Mouse (Mus musculus) embryonic facial prominence, embryonic 13.5 days (tissue): ENCODE measurements at regions not wholly inside any gene's neighbourhood (a gene's known extent, or its start where the extent isn't known, plus 50 kb on each side); places are given as distances from the start of the nearest gene placed in this dataset.

Source experiments
- ATAC-seq: fragments of 200-750 bp; cut with Nextera tagmentation; 2 replicates; pipeline ENCODE4 v1.8.0; 2017; ENCODE audit warnings: low read depth; ENCODE audit not compliant: insufficient number of reproducible peaks, insufficient read depth, low FRiP score, low TSS enrichment
- H3K27ac ChIP-seq: fragments of 300-500 bp; sonication (generic); 2 replicates; pipeline ENCODE4 v1.5.1; 2015; ENCODE audit warnings: moderate library complexity, mild to moderate bottlenecking, inconsistent platforms
- H3K27me3 ChIP-seq: fragments of 300-500 bp; sonication (generic); 2 replicates; pipeline ENCODE4 v1.6.1; 2015; ENCODE audit warnings: mild to moderate bottlenecking, inconsistent platforms
- H3K36me3 ChIP-seq: fragments of 300-500 bp; sonication (generic); 2 replicates; pipeline ENCODE4 v1.6.1; 2015; ENCODE audit warnings: mild to moderate bottlenecking, inconsistent platforms
- H3K4me1 ChIP-seq: fragments of 300-500 bp; sonication (generic); 2 replicates; pipeline ENCODE4 v1.6.1; 2015; ENCODE audit warnings: inconsistent platforms
- H3K4me2 ChIP-seq: fragments of 300-500 bp; sonication (generic); 2 replicates; pipeline ENCODE4 v1.6.1; 2015; ENCODE audit warnings: moderate library complexity, mild to moderate bottlenecking, inconsistent platforms
- H3K4me3 ChIP-seq: fragments of 300-500 bp; sonication (generic); 2 replicates; pipeline ENCODE4 v1.5.1; 2015; ENCODE audit warnings: mild to moderate bottlenecking, inconsistent platforms
- H3K9ac ChIP-seq: fragments of 300-500 bp; sonication (generic); 2 replicates; pipeline ENCODE4 v1.6.1; 2015; ENCODE audit warnings: mild to moderate bottlenecking, inconsistent platforms
- H3K9me3 ChIP-seq: fragments of 300-500 bp; sonication (generic); 2 replicates; pipeline ENCODE4 v1.6.1; 2016; ENCODE audit warnings: inconsistent platforms
- WGBS: fragments of 180-500 bp; shearing (Covaris S2); methylation state at CpG from one replicate; pipeline ENCODE4 v1.1.7; 2015; ENCODE audit warnings: mixed read lengths; 5-methylcytosine and 5-hydroxymethylcytosine counted together

GRCm38 (mm10) chr1:71812171-71812695, 159.2 kb upstream of the Fn1 start:
- WGBS: 89% methylated on average over 11 of the region's 11 CpGs

GRCm38 (mm10) chr1:71811196-71811788, 158.3 kb upstream of the Fn1 start:
- no peak for ATAC-seq
- H3K27me3 ChIP-seq: no peaks in the 10 kb centered on the region
- no peaks in the 10 kb centered on the region for H3K36me3 ChIP-seq
- no peaks in the 10 kb centered on the region for H3K9me3 ChIP-seq
- H3K9ac ChIP-seq: no peak overlapping the region
- no peak overlapping the region for H3K27ac ChIP-seq
- H3K4me2 ChIP-seq: no peak overlapping the region
- WGBS: 71% methylated on average over 11 of the region's 11 CpGs
- peaks cover 18% of the 10 kb centered on the region for H3K4me1 ChIP-seq
- H3K4me3 ChIP-seq: no peak overlapping the region

More at GRCm38 (mm10) chr1:71812171-71812695, 159.2 kb upstream of the Fn1 start:
- H3K9me3 ChIP-seq: no peaks in the 10 kb centered on the region
- H3K27ac ChIP-seq: no peak overlapping the region
- no peaks in the 10 kb centered on the region for H3K36me3 ChIP-seq
- no peak overlapping the region for H3K4me3 ChIP-seq
- peaks cover 10% of the 10 kb centered on the region for H3K4me1 ChIP-seq
- no peaks in the 10 kb centered on the region for H3K27me3 ChIP-seq
- H3K4me2 ChIP-seq: no peak overlapping the region
- ATAC-seq: no peak
- no peak overlapping the region for H3K9ac ChIP-seq

- WGBS: 77% methylated on average over 1 of the region's 1 CpGs
Measured at GRCm38 (mm10) chr1:71808005-71808404, 155.0 kb upstream of the Fn1 start.

GRCm38 (mm10) chr1:71807586-71807985, 154.6 kb upstream of the Fn1 start:
- no peak overlapping the region for H3K4me3 ChIP-seq
- H3K9me3 ChIP-seq: no peaks in the 10 kb centered on the region
- peaks cover 13% of the 10 kb centered on the region for H3K4me1 ChIP-seq
- H3K27me3 ChIP-seq: no peaks in the 10 kb centered on the region
- ATAC-seq: no peak
- H3K9ac ChIP-seq: no peak overlapping the region
- WGBS: 29% methylated on average over 4 of the region's 4 CpGs
- no peak overlapping the region for H3K4me2 ChIP-seq
- no peak overlapping the region for H3K27ac ChIP-seq
- no peaks in the 10 kb centered on the region for H3K36me3 ChIP-seq

More at GRCm38 (mm10) chr1:71808005-71808404, 155.0 kb upstream of the Fn1 start:
- peaks cover 13% of the 10 kb centered on the region for H3K4me1 ChIP-seq
- H3K4me2 ChIP-seq: no peak overlapping the region
- no peaks in the 10 kb centered on the region for H3K27me3 ChIP-seq
- H3K9me3 ChIP-seq: no peaks in the 10 kb centered on the region
- H3K4me3 ChIP-seq: no peak overlapping the region
- ATAC-seq: no peak
- H3K27ac ChIP-seq: no peak overlapping the region
- H3K9ac ChIP-seq: no peak overlapping the region
- H3K36me3 ChIP-seq: no peaks in the 10 kb centered on the region

GRCm38 (mm10) chr1:71801283-71802066, 148.5 kb upstream of the Fn1 start:
- 53% methylated on average over 9 of the region's 9 CpGs for WGBS
- no peaks in the 10 kb centered on the region for H3K27me3 ChIP-seq
- ATAC-seq: no peak
- H3K4me1 ChIP-seq: peaks cover 8% of the 10 kb centered on the region
- no peaks in the 10 kb centered on the region for H3K9me3 ChIP-seq
- no peak overlapping the region for H3K27ac ChIP-seq
- H3K4me2 ChIP-seq: no peak overlapping the region
- no peaks in the 10 kb centered on the region for H3K36me3 ChIP-seq
- H3K4me3 ChIP-seq: no peak overlapping the region
- no peak overlapping the region for H3K9ac ChIP-seq

GRCm38 (mm10) chr1:71800581-71800980, 147.6 kb upstream of the Fn1 start:
- H3K36me3 ChIP-seq: no peaks in the 10 kb centered on the region
- H3K9ac ChIP-seq: no peak overlapping the region
- no peaks in the 10 kb centered on the region for H3K9me3 ChIP-seq
- H3K4me1 ChIP-seq: peaks cover 7% of the 10 kb centered on the region
- ATAC-seq: no peak
- H3K27me3 ChIP-seq: no peaks in the 10 kb centered on the region
- no peak overlapping the region for H3K27ac ChIP-seq
- H3K4me2 ChIP-seq: no peak overlapping the region
- no peak overlapping the region for H3K4me3 ChIP-seq
- 43% methylated on average over 2 of the region's 2 CpGs for WGBS

GRCm38 (mm10) chr1:71798636-71799035, 145.6 kb upstream of the Fn1 start:
- 76% methylated on average over 9 of the region's 9 CpGs for WGBS
- Histone ChIP-seq H3K27me3 (no peaks in the 10 kb centered on the region), H3K4me2 (no peak overlapping the region), H3K4me3 (no peak overlapping the region), H3K9ac (no peak overlapping the region), H3K36me3 (no peaks in the 10 kb centered on the region), H3K9me3 (no peaks in the 10 kb centered on the region), H3K27ac (no peak overlapping the region), H3K4me1 (peaks cover 7% of the 10 kb centered on the region)
- ATAC-seq: no peak

- H3K9me3 ChIP-seq: no peaks in the 10 kb centered on the region
- H3K4me3 ChIP-seq: no peak overlapping the region
- H3K27me3 ChIP-seq: no peaks in the 10 kb centered on the region
- WGBS: 23% methylated on average over 1 of the region's 1 CpGs
- no peaks in the 10 kb centered on the region for H3K4me1 ChIP-seq
- no peak overlapping the region for H3K27ac ChIP-seq
- no peak for ATAC-seq
- H3K4me2 ChIP-seq: no peak overlapping the region
- no peaks in the 10 kb centered on the region for H3K36me3 ChIP-seq
- H3K9ac ChIP-seq: no peak overlapping the region
Measured at GRCm38 (mm10) chr1:71788408-71788807, 135.4 kb upstream of the Fn1 start.

- Histone ChIP-seq H3K27me3 (no peaks in the 10 kb centered on the region), H3K9me3 (no peaks in the 10 kb centered on the region), H3K4me3 (no peak overlapping the region), H3K4me1 (no peaks in the 10 kb centered on the region), H3K9ac (no peak overlapping the region), H3K4me2 (no peak overlapping the region), H3K27ac (no peak overlapping the region), H3K36me3 (no peaks in the 10 kb centered on the region)
- 89% methylated on average over 2 of the region's 2 CpGs for WGBS
- ATAC-seq: no peak
Measured at GRCm38 (mm10) chr1:71784880-71785279, 131.9 kb upstream of the Fn1 start.

GRCm38 (mm10) chr1:71778292-71778691, 125.3 kb upstream of the Fn1 start:
- ATAC-seq: no peak
- Histone ChIP-seq H3K9ac (no peak overlapping the region), H3K4me3 (no peak overlapping the region), H3K36me3 (no peaks in the 10 kb centered on the region), H3K27me3 (no peaks in the 10 kb centered on the region), H3K27ac (no peak overlapping the region), H3K4me2 (no peak overlapping the region), H3K9me3 (no peaks in the 10 kb centered on the region), H3K4me1 (peaks cover 8% of the 10 kb centered on the region)
- WGBS: 86% methylated on average over 8 of the region's 8 CpGs

GRCm38 (mm10) chr1:71775865-71776501, 123.0 kb upstream of the Fn1 start:
- no peaks in the 10 kb centered on the region for H3K36me3 ChIP-seq
- WGBS: 34% methylated on average over 19 of the region's 19 CpGs
- no peak for ATAC-seq
- H3K4me2 ChIP-seq: peak overlapping the region; percentile 56
- no peaks in the 10 kb centered on the region for H3K27me3 ChIP-seq
- H3K27ac ChIP-seq: peak overlapping the region; percentile 39; the same call in 1 of the 2 replicates
- H3K9me3 ChIP-seq: no peaks in the 10 kb centered on the region
- H3K4me1 ChIP-seq: peaks cover 8% of the 10 kb centered on the region
- H3K9ac ChIP-seq: peak overlapping the region; percentile 27; the same call in 1 of the 2 replicates
- peak overlapping the region; percentile 26 for H3K4me3 ChIP-seq
